Mouse (Mus musculus): Measurements from ENCODE around the gene C1rb.
"Not testable (repeated sequence)": the region's sequence is repeated elsewhere in the genome, so short reads cannot be mapped to it uniquely, and the experiment has no call there.

The C1rb gene

GRCm38 (mm10) chr6:124570026-124570425 is at the start of gene C1rb:
Gene C1rb, plus strand, starts transcription at chr6:124570294.
- peak; percentile 52; the same call in 1 of the 2 replicates for ATAC-seq (ENCODE audit: low TSS enrichment)

- peak; percentile 89 for ATAC-seq (ENCODE audit: low TSS enrichment)
Observed at GRCm38 (mm10) chr6:124522082-124522481, 48.0 kb upstream of the C1rb start.

- no peak for ATAC-seq (ENCODE audit: low TSS enrichment)
Observed at GRCm38 (mm10) chr6:124527881-124528280, 42.2 kb upstream of the C1rb start.

GRCm38 (mm10) chr6:124531077-124531476 is 39.0 kb upstream of the C1rb start:
- ATAC-seq (ENCODE audit: low TSS enrichment), result no peak

- not testable (repeated sequence) for ATAC-seq (ENCODE audit: low TSS enrichment)
Observed at GRCm38 (mm10) chr6:124536125-124536829, 33.8 kb upstream of the C1rb start.

- not testable (repeated sequence) for ATAC-seq (ENCODE audit: low TSS enrichment)
Observed at GRCm38 (mm10) chr6:124541176-124541575, 28.9 kb upstream of the C1rb start.

- ATAC-seq (ENCODE audit: low TSS enrichment), result peak; percentile 89
Observed at GRCm38 (mm10) chr6:124542284-124542683, 27.8 kb upstream of the C1rb start, which contains the start of gene C1s1. Gene C1s1, minus strand, starts transcription at chr6:124542359.

- ATAC-seq (ENCODE audit: low TSS enrichment), result 0 out of 2 replicates have a peak, but pooled peaks have one; percentile 47
Observed at GRCm38 (mm10) chr6:124544466-124544865, 25.6 kb upstream of the C1rb start.

GRCm38 (mm10) chr6:124545425-124545824 is 24.7 kb upstream of the C1rb start:
- no peak for ATAC-seq (ENCODE audit: low TSS enrichment)

GRCm38 (mm10) chr6:124547979-124548378 is 22.1 kb upstream of the C1rb start:
- ATAC-seq (ENCODE audit: low TSS enrichment), result not testable (repeated sequence)

- no peak for ATAC-seq (ENCODE audit: low TSS enrichment)
Observed at GRCm38 (mm10) chr6:124549023-124549550, 21.0 kb upstream of the C1rb start.

GRCm38 (mm10) chr6:124552766-124553165 is 17.3 kb upstream of the C1rb start:
- no peak for ATAC-seq (ENCODE audit: low TSS enrichment)

GRCm38 (mm10) chr6:124555956-124556355 is 14.1 kb upstream of the C1rb start:
- not testable (repeated sequence) for ATAC-seq (ENCODE audit: low TSS enrichment)

- not testable (repeated sequence) for ATAC-seq (ENCODE audit: low TSS enrichment)
Observed at GRCm38 (mm10) chr6:124561156-124561555, 8.9 kb upstream of the C1rb start.

GRCm38 (mm10) chr6:124561611-124562010 is 8.5 kb upstream of the C1rb start:
- not testable (repeated sequence) for ATAC-seq (ENCODE audit: low TSS enrichment)

- not testable (repeated sequence) for ATAC-seq (ENCODE audit: low TSS enrichment)
Observed at GRCm38 (mm10) chr6:124575155-124575678, 5.1 kb downstream of the C1rb start.

- ATAC-seq (ENCODE audit: low TSS enrichment), result not testable (repeated sequence)
Observed at GRCm38 (mm10) chr6:124580155-124580554, 10.1 kb downstream of the C1rb start.

- ATAC-seq (ENCODE audit: low TSS enrichment), result no peak
Observed at GRCm38 (mm10) chr6:124582231-124582630, 12.1 kb downstream of the C1rb start.

GRCm38 (mm10) chr6:124584935-124585334 is 14.8 kb downstream of the C1rb start:
- no peak for ATAC-seq (ENCODE audit: low TSS enrichment)

GRCm38 (mm10) chr6:124585761-124586160 is 15.7 kb downstream of the C1rb start:
- no peak for ATAC-seq (ENCODE audit: low TSS enrichment)

- no peak for ATAC-seq (ENCODE audit: low TSS enrichment)
Observed at GRCm38 (mm10) chr6:124586266-124586665, 16.2 kb downstream of the C1rb start.

- ATAC-seq (ENCODE audit: low TSS enrichment), result no peak
Observed at GRCm38 (mm10) chr6:124588771-124589170, 18.7 kb downstream of the C1rb start.

- ATAC-seq (ENCODE audit: low TSS enrichment), result no peak
Observed at GRCm38 (mm10) chr6:124592186-124592700, 22.1 kb downstream of the C1rb start.

Measured in frontal cortex, adult (tissue).